Mouse (Mus musculus) liver, embryonic 15.5 days (tissue): ENCODE results near the gene Arpc5l. TPM values are rescaled to one million over a fixed set of nuclear protein-coding genes. Genes with fewer than 3 reads are reported as not detected.

Experiments used
- ATAC-seq: fragments of 200-750 bp; cut with Nextera tagmentation; 2 replicates; pipeline ENCODE4 v1.8.0; 2017; ENCODE audit warnings: moderate number of reproducible peaks, mild to moderate bottlenecking, moderate library complexity; ENCODE audit not compliant: insufficient read depth
- H3K27ac ChIP-seq: fragments of 300-500 bp; sonication (generic); replicated peaks from 2 replicates; pipeline ENCODE4 v1.5.1; 2015; ENCODE audit warnings: mild to moderate bottlenecking, inconsistent platforms
- H3K27me3 ChIP-seq: fragments of 300-500 bp; sonication (generic); 2 replicates; pipeline ENCODE4 v1.6.1; 2015; ENCODE audit warnings: mild to moderate bottlenecking, inconsistent platforms
- H3K36me3 ChIP-seq: fragments of 300-500 bp; sonication (generic); replicated peaks from 2 replicates; pipeline ENCODE4 v1.6.1; 2015; ENCODE audit warnings: moderate library complexity, mild to moderate bottlenecking, inconsistent platforms
- H3K4me1 ChIP-seq: fragments of 300-500 bp; sonication (generic); replicated peaks from 2 replicates; pipeline ENCODE4 v1.6.1; 2015; ENCODE audit warnings: inconsistent platforms
- H3K4me2 ChIP-seq: fragments of 300-500 bp; sonication (generic); 2 replicates; pipeline ENCODE4 v1.6.1; 2015; ENCODE audit warnings: moderate library complexity, mild to moderate bottlenecking, inconsistent platforms
- H3K4me3 ChIP-seq: fragments of 300-500 bp; sonication (generic); replicated peaks from 2 replicates; pipeline ENCODE4 v1.5.1; 2015; ENCODE audit warnings: mild to moderate bottlenecking, inconsistent platforms
- H3K9ac ChIP-seq: fragments of 300-500 bp; sonication (generic); 2 replicates; pipeline ENCODE4 v1.6.1; 2015; ENCODE audit warnings: moderate library complexity, mild to moderate bottlenecking, inconsistent platforms
- H3K9me3 ChIP-seq: fragments of 300-500 bp; sonication (generic); replicated peaks from 2 replicates; pipeline ENCODE4 v1.6.1; 2016; ENCODE audit warnings: inconsistent platforms
- WGBS: fragments of 180-500 bp; shearing (Covaris S2); methylation state at CpG from one replicate; pipeline ENCODE4 v1.1.7; 2015; ENCODE audit warnings: mixed read lengths; ENCODE audit not compliant: insufficient replicate concordance; 5-methylcytosine and 5-hydroxymethylcytosine counted together
- polyA plus RNA-seq: library from polyadenylated mRNA; unstranded; fragments of >200 nt; fragmentation: Nextera tagmentation; extraction: Ambion mirVana; gene quantifications from 2 replicates; pipeline ENCODE4 v1.2.1, GENCODE M21; 2015

Gene Arpc5l
- polyA plus RNA-seq = 48.9 and 52.9 TPM in 2 replicates

DNA sequence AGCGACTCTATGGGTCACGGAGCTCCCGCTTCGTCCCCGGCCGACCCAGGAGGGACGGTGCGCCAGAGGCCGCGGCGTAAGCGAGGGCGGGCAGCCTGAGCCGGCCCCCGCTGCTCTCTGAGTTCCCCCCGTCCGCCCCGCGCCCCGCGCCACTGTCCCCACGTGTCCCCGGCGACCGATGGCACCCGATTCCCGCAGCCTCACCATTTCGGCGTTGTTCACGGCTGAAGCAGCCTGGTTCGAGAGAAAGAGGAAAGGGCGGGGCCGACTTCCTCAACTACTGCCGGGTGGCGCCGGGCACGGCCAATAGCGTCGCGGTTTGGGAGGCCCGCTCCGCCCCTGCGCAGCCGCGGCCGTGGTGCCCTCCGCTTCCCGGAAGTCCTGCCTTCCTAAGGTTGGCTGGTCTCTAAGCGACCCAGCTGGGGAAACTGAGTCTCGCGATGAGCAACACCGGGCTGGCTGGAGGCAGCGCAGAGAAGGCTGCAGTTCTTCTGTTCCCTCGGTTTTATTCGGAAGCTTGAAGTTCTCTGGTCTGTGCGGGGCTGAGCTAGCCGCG, at the start of gene Arpc5l:
Arpc5l (plus strand) TSS at position 469 of the 556 bp plus-strand sequence.
- Histone ChIP-seq H3K36me3 (peaks cover 42% of the 10 kb centered on the region), H3K27ac (peak within 1 kb of the TSS; percentile 83), H3K4me2 (peak within 1 kb of the TSS; percentile 94), H3K4me3 (peak within 1 kb of the TSS; percentile 89), H3K27me3 (no peaks in the 10 kb centered on the region), H3K9me3 (no peaks in the 10 kb centered on the region), H3K4me1 (peaks cover 78% of the 10 kb centered on the region), H3K9ac (peak within 1 kb of the TSS; percentile 71)
- whole genome bisulfite sequencing = under 1% methylated on average over 58 of the region's 58 CpGs
- ATAC-seq = peak; percentile 79

GRCm38 (mm10) chr2:38956062-38956461, 49.1 kb upstream of the Arpc5l start:
- H3K9me3 ChIP-seq = no peaks in the 10 kb centered on the region
- 43% methylated on average over 2 of the region's 2 CpGs for WGBS

DNA sequence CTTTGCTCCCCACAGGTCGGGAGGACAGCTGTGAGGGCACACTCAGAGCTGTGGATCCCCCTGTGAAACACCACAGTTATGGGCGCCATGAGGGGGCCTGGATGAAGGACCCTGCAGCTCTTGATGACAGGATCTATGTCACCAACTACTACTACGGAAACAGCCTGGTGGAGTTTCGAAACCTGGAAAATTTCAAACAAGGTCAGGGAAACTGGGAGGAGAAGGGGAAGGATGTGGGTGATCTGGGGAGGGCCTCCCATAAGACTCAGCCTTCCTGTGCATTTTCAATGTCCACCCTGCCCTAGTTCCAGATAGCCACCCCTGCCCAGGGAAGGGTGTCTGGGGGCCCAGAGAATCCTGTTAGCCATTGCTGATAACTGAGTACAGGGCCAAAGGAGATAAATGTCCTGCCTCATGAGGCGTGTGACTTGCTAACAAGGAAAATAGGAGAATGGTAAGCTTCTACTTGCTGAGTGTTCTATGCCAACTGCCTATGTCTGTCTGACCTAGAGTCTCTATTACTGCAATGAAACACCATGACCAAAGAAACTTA, 47.4 kb upstream of the Arpc5l start:
- ATAC-seq = no peak
- no peaks in the 10 kb centered on the region for H3K27me3 ChIP-seq
- no peak overlapping the region for H3K4me2 ChIP-seq
- H3K27ac ChIP-seq = no peak overlapping the region
- no peaks in the 10 kb centered on the region for H3K9me3 ChIP-seq
- H3K4me1 ChIP-seq = peaks cover 17% of the 10 kb centered on the region; the same call in 1 of the 2 replicates
- WGBS = 56% methylated on average over 5 of the region's 5 CpGs
- H3K36me3 ChIP-seq = no peaks in the 10 kb centered on the region
- no peak overlapping the region for H3K9ac ChIP-seq
- H3K4me3 ChIP-seq = no peak overlapping the region

More at GRCm38 (mm10) chr2:38956062-38956461, 49.1 kb upstream of the Arpc5l start:
- ATAC-seq = no peak
- Histone ChIP-seq H3K36me3 (no peaks in the 10 kb centered on the region), H3K4me1 (peaks cover 13% of the 10 kb centered on the region; the same call in 1 of the 2 replicates), H3K27ac (no peak overlapping the region), H3K4me3 (no peak overlapping the region), H3K4me2 (no peak overlapping the region), H3K9ac (no peak overlapping the region), H3K27me3 (no peaks in the 10 kb centered on the region)

DNA sequence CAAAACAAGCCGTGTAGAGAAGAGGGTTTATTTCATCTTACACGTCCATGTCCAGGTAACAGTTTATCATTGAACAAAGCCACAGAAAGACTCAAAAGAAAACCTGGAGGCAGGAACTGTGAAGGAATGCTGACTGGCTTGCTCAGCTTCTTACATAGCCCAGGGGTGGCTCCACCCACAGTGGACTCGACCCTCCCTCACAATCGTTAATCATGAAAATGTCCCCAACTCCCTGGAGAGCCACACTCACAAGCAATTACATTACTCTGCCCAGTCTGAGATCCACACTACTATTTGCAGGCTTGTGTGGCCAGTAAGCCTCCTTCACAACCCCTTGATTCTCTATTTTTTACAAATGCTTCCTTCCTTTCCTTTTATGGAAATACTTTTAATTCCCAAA, 41.0 kb upstream of the Arpc5l start:
- Histone ChIP-seq H3K4me2 (no peak overlapping the region), H3K9ac (no peak overlapping the region), H3K27me3 (no peaks in the 10 kb centered on the region), H3K4me3 (no peak overlapping the region), H3K9me3 (no peaks in the 10 kb centered on the region), H3K36me3 (no peaks in the 10 kb centered on the region), H3K27ac (no peak overlapping the region), H3K4me1 (peaks cover 20% of the 10 kb centered on the region)
- no peak for ATAC-seq
- WGBS = 41% methylated on average over 4 of the region's 4 CpGs

- Histone ChIP-seq H3K27me3 (no peaks in the 10 kb centered on the region), H3K36me3 (no peaks in the 10 kb centered on the region), H3K9me3 (no peaks in the 10 kb centered on the region), H3K4me2 (peak overlapping the region; percentile 56), H3K4me1 (peaks cover 40% of the 10 kb centered on the region), H3K4me3 (no peak overlapping the region), H3K27ac (peak overlapping the region; percentile 90), H3K9ac (no peak overlapping the region)
- WGBS = 41% methylated on average over 2 of the region's 2 CpGs
- ATAC-seq = peak; percentile 67
Measured at GRCm38 (mm10) chr2:38969650-38970049, 35.5 kb upstream of the Arpc5l start.

GRCm38 (mm10) chr2:38970057-38970456, 35.1 kb upstream of the Arpc5l start:
- WGBS = 16% methylated on average over 5 of the region's 5 CpGs
- no peak overlapping the region for H3K9ac ChIP-seq
- ATAC-seq = peak; percentile 95
- H3K27ac ChIP-seq = peak overlapping the region; percentile 90
- H3K27me3 ChIP-seq = no peaks in the 10 kb centered on the region
- no peak overlapping the region for H3K4me3 ChIP-seq
- no peaks in the 10 kb centered on the region for H3K9me3 ChIP-seq
- H3K4me2 ChIP-seq = peak overlapping the region; percentile 56
- peaks cover 40% of the 10 kb centered on the region for H3K4me1 ChIP-seq
- no peaks in the 10 kb centered on the region for H3K36me3 ChIP-seq

GRCm38 (mm10) chr2:38973223-38973622, 31.9 kb upstream of the Arpc5l start:
- Histone ChIP-seq H3K4me3 (no peak overlapping the region), H3K4me2 (no peak overlapping the region), H3K36me3 (no peaks in the 10 kb centered on the region), H3K9ac (no peak overlapping the region), H3K27me3 (peaks cover 19% of the 10 kb centered on the region), H3K27ac (no peak overlapping the region), H3K9me3 (no peaks in the 10 kb centered on the region), H3K4me1 (peaks cover 32% of the 10 kb centered on the region)
- no peak for ATAC-seq
- WGBS = 15% methylated on average over 2 of the region's 2 CpGs

DNA sequence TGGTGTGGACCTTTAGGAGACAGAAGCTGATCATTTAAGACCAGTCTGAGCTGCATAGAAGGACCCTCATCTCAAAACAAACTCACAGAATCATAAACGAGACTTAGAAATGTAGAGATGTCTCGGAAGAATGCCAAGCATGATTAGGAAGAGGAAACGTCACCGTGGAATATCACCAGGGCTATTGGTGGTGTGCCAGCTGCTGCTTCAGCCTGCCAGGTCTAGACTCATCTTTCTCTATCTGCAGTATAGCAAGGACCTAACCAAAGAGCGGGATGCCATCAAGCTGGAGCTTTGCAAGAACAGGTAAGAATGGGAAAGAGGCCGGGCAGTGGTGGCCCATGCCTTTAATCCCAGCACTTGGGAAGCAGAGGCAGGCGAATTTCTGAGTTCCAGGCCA, 31.4 kb upstream of the Arpc5l start:
- Histone ChIP-seq H3K9ac (no peak overlapping the region), H3K27ac (no peak overlapping the region), H3K27me3 (peaks cover 19% of the 10 kb centered on the region), H3K4me1 (peaks cover 32% of the 10 kb centered on the region), H3K4me2 (no peak overlapping the region), H3K9me3 (no peaks in the 10 kb centered on the region), H3K4me3 (no peak overlapping the region), H3K36me3 (no peaks in the 10 kb centered on the region)
- no peak for ATAC-seq
- WGBS = 73% methylated on average over 7 of the region's 7 CpGs

DNA sequence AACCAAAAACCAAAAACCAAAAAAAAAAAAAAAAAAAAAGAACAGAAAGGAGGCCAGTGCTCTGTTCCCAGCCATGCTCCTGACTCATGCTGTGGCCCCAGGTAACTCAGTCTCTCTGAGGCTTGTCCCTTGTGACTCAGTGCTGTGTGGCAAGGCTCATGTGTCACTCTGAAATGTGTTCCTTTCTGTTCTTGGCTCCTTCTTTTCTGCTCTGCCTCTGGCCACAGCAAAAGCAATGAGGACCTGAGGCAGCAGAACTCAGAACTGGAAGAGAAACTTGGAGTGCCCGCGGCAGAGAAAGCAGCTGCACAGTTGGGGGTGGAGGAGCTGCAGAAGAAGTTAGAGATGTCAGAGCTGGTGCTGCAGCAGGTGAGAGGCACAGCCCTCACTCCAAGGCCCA, 31.0 kb upstream of the Arpc5l start:
- ATAC-seq = no peak
- H3K27ac ChIP-seq = no peak overlapping the region
- WGBS = 42% methylated on average over 2 of the region's 2 CpGs
- no peak overlapping the region for H3K4me3 ChIP-seq
- H3K4me2 ChIP-seq = no peak overlapping the region
- peaks cover 19% of the 10 kb centered on the region for H3K27me3 ChIP-seq
- H3K4me1 ChIP-seq = peaks cover 28% of the 10 kb centered on the region
- H3K36me3 ChIP-seq = no peaks in the 10 kb centered on the region
- H3K9ac ChIP-seq = no peak overlapping the region
- H3K9me3 ChIP-seq = no peaks in the 10 kb centered on the region

GRCm38 (mm10) chr2:38975181-38975580, 30.0 kb upstream of the Arpc5l start:
- Histone ChIP-seq H3K9me3 (no peaks in the 10 kb centered on the region), H3K27me3 (peaks cover 28% of the 10 kb centered on the region), H3K4me2 (no peak overlapping the region), H3K27ac (no peak overlapping the region), H3K4me3 (no peak overlapping the region), H3K36me3 (no peaks in the 10 kb centered on the region), H3K9ac (no peak overlapping the region), H3K4me1 (peaks cover 19% of the 10 kb centered on the region)
- 65% methylated on average over 3 of the region's 3 CpGs for WGBS
- ATAC-seq = no peak

GRCm38 (mm10) chr2:38975941-38976805, 29.0 kb upstream of the Arpc5l start:
- Histone ChIP-seq H3K9me3 (no peaks in the 10 kb centered on the region), H3K36me3 (no peaks in the 10 kb centered on the region), H3K27me3 (peaks cover 28% of the 10 kb centered on the region), H3K27ac (no peak overlapping the region), H3K4me2 (no peak overlapping the region), H3K4me1 (peaks cover 9% of the 10 kb centered on the region), H3K4me3 (no peak overlapping the region), H3K9ac (no peak overlapping the region)
- ATAC-seq = no peak
- WGBS = 72% methylated on average over 21 of the region's 21 CpGs
